Mouse (Mus musculus): Measurements from ENCODE around the gene Vps13c. TPM values are rescaled to one million over a fixed set of nuclear protein-coding genes. Genes with fewer than 3 reads are reported as not detected.

The Vps13c gene
- polyA plus RNA-seq, 1 experiment, result 39.0 TPM

- Histone ChIP-seq H3K4me3 (ENCODE audit: insufficient read depth, low read length) (no peak overlapping the region), H3K27ac (ENCODE audit: insufficient read depth, low read depth, low read length) (no peak overlapping the region), H3K4me1 (ENCODE audit: control insufficient read depth, insufficient read depth, low read length) (no peaks in the 10 kb centered on the region)
- TF ChIP-seq CTCF (IDR thresholded peaks at IDR 0.05; ENCODE audit: low read depth, low read length) (no peak), POLR2A (IDR thresholded peaks at IDR 0.05; ENCODE audit: borderline replicate concordance, low read depth, low read length) (no peak)
Measured at GRCm38 (mm10) chr9:67900398-67900797, 60.2 kb downstream of the Vps13c start.

GRCm38 (mm10) chr9:67904355-67904754 is 64.2 kb downstream of the Vps13c start:
- H3K4me1 ChIP-seq (ENCODE audit: control insufficient read depth, insufficient read depth, low read length), result no peaks in the 10 kb centered on the region
- no peak for TF ChIP-seq POLR2A (IDR thresholded peaks at IDR 0.05; ENCODE audit: borderline replicate concordance, low read depth, low read length)
- no peak for TF ChIP-seq CTCF (IDR thresholded peaks at IDR 0.05; ENCODE audit: low read depth, low read length)
- no peak overlapping the region for H3K4me3 ChIP-seq (ENCODE audit: insufficient read depth, low read length)
- H3K27ac ChIP-seq (ENCODE audit: insufficient read depth, low read depth, low read length), result no peak overlapping the region

- TF ChIP-seq POLR2A (IDR thresholded peaks at IDR 0.05; ENCODE audit: borderline replicate concordance, low read depth, low read length), result no peak
- TF ChIP-seq CTCF (IDR thresholded peaks at IDR 0.05; ENCODE audit: low read depth, low read length), result no peak
- Histone ChIP-seq H3K27ac (ENCODE audit: insufficient read depth, low read depth, low read length) (no peak overlapping the region), H3K4me1 (ENCODE audit: control insufficient read depth, insufficient read depth, low read length) (no peaks in the 10 kb centered on the region), H3K4me3 (ENCODE audit: insufficient read depth, low read length) (no peak overlapping the region)
Measured at GRCm38 (mm10) chr9:67905541-67905940, 65.3 kb downstream of the Vps13c start.

- Histone ChIP-seq H3K4me1 (ENCODE audit: control insufficient read depth, insufficient read depth, low read length) (no peaks in the 10 kb centered on the region), H3K27ac (ENCODE audit: insufficient read depth, low read depth, low read length) (no peak overlapping the region), H3K4me3 (ENCODE audit: insufficient read depth, low read length) (no peak overlapping the region)
- no peak for TF ChIP-seq POLR2A (IDR thresholded peaks at IDR 0.05; ENCODE audit: borderline replicate concordance, low read depth, low read length)
- TF ChIP-seq CTCF (IDR thresholded peaks at IDR 0.05; ENCODE audit: low read depth, low read length), result no peak
Measured at GRCm38 (mm10) chr9:67914681-67915080, 74.5 kb downstream of the Vps13c start.

GRCm38 (mm10) chr9:67922350-67922749 is 82.2 kb downstream of the Vps13c start:
- TF ChIP-seq CTCF (IDR thresholded peaks at IDR 0.05; ENCODE audit: low read depth, low read length), result no peak
- TF ChIP-seq POLR2A (IDR thresholded peaks at IDR 0.05; ENCODE audit: borderline replicate concordance, low read depth, low read length), result no peak

GRCm38 (mm10) chr9:67930629-67931028 is 90.4 kb downstream of the Vps13c start:
- no peak overlapping the region for H3K27ac ChIP-seq (ENCODE audit: insufficient read depth, low read depth, low read length)
- H3K4me3 ChIP-seq (ENCODE audit: insufficient read depth, low read length), result no peak overlapping the region
- H3K4me1 ChIP-seq (ENCODE audit: control insufficient read depth, insufficient read depth, low read length), result no peaks in the 10 kb centered on the region
- no peak for TF ChIP-seq POLR2A (IDR thresholded peaks at IDR 0.05; ENCODE audit: borderline replicate concordance, low read depth, low read length)
- TF ChIP-seq CTCF (IDR thresholded peaks at IDR 0.05; ENCODE audit: low read depth, low read length), result no peak

More at GRCm38 (mm10) chr9:67922350-67922749, 82.2 kb downstream of the Vps13c start:
- no peak overlapping the region for H3K27ac ChIP-seq (ENCODE audit: insufficient read depth, low read depth, low read length)
- H3K4me3 ChIP-seq (ENCODE audit: insufficient read depth, low read length), result no peak overlapping the region
- no peaks in the 10 kb centered on the region for H3K4me1 ChIP-seq (ENCODE audit: control insufficient read depth, insufficient read depth, low read length)

- Histone ChIP-seq H3K4me3 (ENCODE audit: insufficient read depth, low read length) (no peak overlapping the region), H3K27ac (ENCODE audit: insufficient read depth, low read depth, low read length) (no peak overlapping the region), H3K4me1 (ENCODE audit: control insufficient read depth, insufficient read depth, low read length) (no peaks in the 10 kb centered on the region)
- TF ChIP-seq CTCF (IDR thresholded peaks at IDR 0.05; ENCODE audit: low read depth, low read length) (no peak), POLR2A (IDR thresholded peaks at IDR 0.05; ENCODE audit: borderline replicate concordance, low read depth, low read length) (no peak)
Measured at GRCm38 (mm10) chr9:67937286-67937685, 97.1 kb downstream of the Vps13c start.

GRCm38 (mm10) chr9:67955466-67956010 is 115.3 kb downstream of the Vps13c start:
- 0 out of 2 replicates have a peak overlapping the region, but pooled peaks have one; percentile 2 for H3K27ac ChIP-seq (ENCODE audit: insufficient read depth, low read depth, low read length)
- H3K4me1 ChIP-seq (ENCODE audit: control insufficient read depth, insufficient read depth, low read length), result no peaks in the 10 kb centered on the region
- H3K4me3 ChIP-seq (ENCODE audit: insufficient read depth, low read length), result no peak overlapping the region
- TF ChIP-seq CTCF (IDR thresholded peaks at IDR 0.05; ENCODE audit: low read depth, low read length) (no peak), POLR2A (IDR thresholded peaks at IDR 0.05; ENCODE audit: borderline replicate concordance, low read depth, low read length) (no peak)

- no peak for TF ChIP-seq CTCF (IDR thresholded peaks at IDR 0.05; ENCODE audit: low read depth, low read length)
- no peak for TF ChIP-seq POLR2A (IDR thresholded peaks at IDR 0.05; ENCODE audit: borderline replicate concordance, low read depth, low read length)
- Histone ChIP-seq H3K4me1 (ENCODE audit: control insufficient read depth, insufficient read depth, low read length) (no peaks in the 10 kb centered on the region), H3K27ac (ENCODE audit: insufficient read depth, low read depth, low read length) (no peak overlapping the region), H3K4me3 (ENCODE audit: insufficient read depth, low read length) (no peak overlapping the region)
Measured at GRCm38 (mm10) chr9:67961953-67962352, 121.8 kb downstream of the Vps13c start.

GRCm38 (mm10) chr9:67965889-67966288 is 125.7 kb downstream of the Vps13c start:
- Histone ChIP-seq H3K27ac (ENCODE audit: insufficient read depth, low read depth, low read length) (no peak overlapping the region), H3K4me1 (ENCODE audit: control insufficient read depth, insufficient read depth, low read length) (no peaks in the 10 kb centered on the region), H3K4me3 (ENCODE audit: insufficient read depth, low read length) (no peak overlapping the region)
- no peak for TF ChIP-seq POLR2A (IDR thresholded peaks at IDR 0.05; ENCODE audit: borderline replicate concordance, low read depth, low read length)
- no peak for TF ChIP-seq CTCF (IDR thresholded peaks at IDR 0.05; ENCODE audit: low read depth, low read length)

All from bone marrow macrophage, adult 2 months (primary cell).